Mouse (Mus musculus) embryonic facial prominence, embryonic 13.5 days (tissue): ENCODE measurements at regions not wholly inside any gene's neighbourhood (a gene's known extent, or its start where the extent isn't known, plus 50 kb on each side); places are given as distances from the start of the nearest gene placed in this dataset.
A peak's percentile ranks its signal among the peaks of the same experiment; 100 is the strongest.
"Not testable (repeated sequence)": the region's sequence is repeated elsewhere in the genome, so short reads cannot be mapped to it uniquely, and the experiment has no call there.

Experiments used
- ATAC-seq: fragments of 200-750 bp; cut with Nextera tagmentation; 2 replicates; pipeline ENCODE4 v1.8.0; 2017; ENCODE audit warnings: low read depth; ENCODE audit not compliant: insufficient number of reproducible peaks, insufficient read depth, low FRiP score, low TSS enrichment
- H3K27ac ChIP-seq: fragments of 300-500 bp; sonication (generic); 2 replicates; pipeline ENCODE4 v1.5.1; 2015; ENCODE audit warnings: moderate library complexity, mild to moderate bottlenecking, inconsistent platforms
- H3K27me3 ChIP-seq: fragments of 300-500 bp; sonication (generic); 2 replicates; pipeline ENCODE4 v1.6.1; 2015; ENCODE audit warnings: mild to moderate bottlenecking, inconsistent platforms
- H3K36me3 ChIP-seq: fragments of 300-500 bp; sonication (generic); 2 replicates; pipeline ENCODE4 v1.6.1; 2015; ENCODE audit warnings: mild to moderate bottlenecking, inconsistent platforms
- H3K4me1 ChIP-seq: fragments of 300-500 bp; sonication (generic); 2 replicates; pipeline ENCODE4 v1.6.1; 2015; ENCODE audit warnings: inconsistent platforms
- H3K4me2 ChIP-seq: fragments of 300-500 bp; sonication (generic); 2 replicates; pipeline ENCODE4 v1.6.1; 2015; ENCODE audit warnings: moderate library complexity, mild to moderate bottlenecking, inconsistent platforms
- H3K4me3 ChIP-seq: fragments of 300-500 bp; sonication (generic); 2 replicates; pipeline ENCODE4 v1.5.1; 2015; ENCODE audit warnings: mild to moderate bottlenecking, inconsistent platforms
- H3K9ac ChIP-seq: fragments of 300-500 bp; sonication (generic); 2 replicates; pipeline ENCODE4 v1.6.1; 2015; ENCODE audit warnings: mild to moderate bottlenecking, inconsistent platforms
- H3K9me3 ChIP-seq: fragments of 300-500 bp; sonication (generic); 2 replicates; pipeline ENCODE4 v1.6.1; 2016; ENCODE audit warnings: inconsistent platforms
- WGBS: fragments of 180-500 bp; shearing (Covaris S2); methylation state at CpG from one replicate; pipeline ENCODE4 v1.1.7; 2015; ENCODE audit warnings: mixed read lengths; 5-methylcytosine and 5-hydroxymethylcytosine counted together

DNA sequence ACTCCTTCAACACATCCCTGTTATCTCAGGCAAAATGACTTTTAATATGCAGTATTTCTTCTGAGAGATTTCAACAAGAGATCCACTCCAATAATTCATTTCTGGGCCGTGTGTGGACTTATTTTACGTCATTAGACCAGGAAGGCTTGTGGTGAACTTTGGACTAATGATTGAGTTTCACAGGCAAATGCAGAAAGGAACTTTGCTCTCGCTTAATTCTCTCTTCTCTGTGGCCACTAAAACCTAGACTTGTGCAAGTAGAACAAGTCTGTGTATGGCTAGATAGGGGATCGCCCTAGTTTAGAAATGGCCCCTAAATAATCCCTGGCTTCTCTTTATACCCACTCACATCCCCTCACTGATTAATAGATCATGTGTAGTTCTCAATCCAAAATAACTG lies 50.6 kb upstream of the Ppp1r12a start:
- H3K9ac ChIP-seq = no peak overlapping the region
- no peak overlapping the region for H3K27ac ChIP-seq
- 0 out of 2 replicates have a peak, but pooled peaks cover 4% of the 10 kb centered on the region for H3K4me1 ChIP-seq
- no peak for ATAC-seq
- H3K9me3 ChIP-seq = no peaks in the 10 kb centered on the region
- H3K4me2 ChIP-seq = no peak overlapping the region
- 85% methylated on average over 4 of the region's 4 CpGs for WGBS
- H3K4me3 ChIP-seq = no peak overlapping the region
- H3K27me3 ChIP-seq = no peaks in the 10 kb centered on the region
- no peaks in the 10 kb centered on the region for H3K36me3 ChIP-seq

DNA sequence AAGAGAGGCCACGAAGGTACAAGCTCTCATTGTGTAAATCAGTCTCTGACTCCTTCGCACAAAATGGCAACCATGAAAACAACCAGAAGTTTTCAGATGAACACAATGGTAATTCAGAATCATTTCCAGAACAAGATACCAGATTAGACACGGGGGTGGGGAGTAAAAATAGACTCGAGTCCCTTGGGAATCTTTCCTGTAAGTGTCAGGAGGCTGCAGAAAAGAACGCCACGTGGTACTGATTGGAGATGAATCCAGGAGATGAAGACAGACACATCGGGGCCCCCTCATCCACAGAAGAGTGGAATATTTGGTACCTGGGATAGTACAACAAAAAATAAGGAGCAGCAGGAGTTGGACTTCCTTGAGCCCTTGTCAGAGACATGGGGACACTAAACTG lies 51.1 kb upstream of the Ppp1r12a start:
- H3K4me1 ChIP-seq = 0 out of 2 replicates have a peak, but pooled peaks cover 4% of the 10 kb centered on the region
- H3K9ac ChIP-seq = no peak overlapping the region
- no peak overlapping the region for H3K27ac ChIP-seq
- ATAC-seq = no peak
- WGBS = 53% methylated on average over 7 of the region's 7 CpGs
- no peaks in the 10 kb centered on the region for H3K36me3 ChIP-seq
- no peaks in the 10 kb centered on the region for H3K9me3 ChIP-seq
- no peaks in the 10 kb centered on the region for H3K27me3 ChIP-seq
- no peak overlapping the region for H3K4me2 ChIP-seq
- H3K4me3 ChIP-seq = no peak overlapping the region

GRCm38 (mm10) chr10:108110197-108110596 lies 51.8 kb upstream of the Ppp1r12a start:
- no peaks in the 10 kb centered on the region for H3K27me3 ChIP-seq
- ATAC-seq = no peak
- 0 out of 2 replicates have a peak, but pooled peaks cover 4% of the 10 kb centered on the region for H3K4me1 ChIP-seq
- H3K9ac ChIP-seq = no peak overlapping the region
- H3K4me2 ChIP-seq = no peak overlapping the region
- no peaks in the 10 kb centered on the region for H3K36me3 ChIP-seq
- H3K27ac ChIP-seq = no peak overlapping the region
- no peak overlapping the region for H3K4me3 ChIP-seq
- no peaks in the 10 kb centered on the region for H3K9me3 ChIP-seq

GRCm38 (mm10) chr10:108108500-108108899 lies 53.5 kb upstream of the Ppp1r12a start:
- ATAC-seq, H3K27ac ChIP-seq: not testable (repeated sequence)
- 71% methylated on average over 4 of the region's 4 CpGs for WGBS

DNA sequence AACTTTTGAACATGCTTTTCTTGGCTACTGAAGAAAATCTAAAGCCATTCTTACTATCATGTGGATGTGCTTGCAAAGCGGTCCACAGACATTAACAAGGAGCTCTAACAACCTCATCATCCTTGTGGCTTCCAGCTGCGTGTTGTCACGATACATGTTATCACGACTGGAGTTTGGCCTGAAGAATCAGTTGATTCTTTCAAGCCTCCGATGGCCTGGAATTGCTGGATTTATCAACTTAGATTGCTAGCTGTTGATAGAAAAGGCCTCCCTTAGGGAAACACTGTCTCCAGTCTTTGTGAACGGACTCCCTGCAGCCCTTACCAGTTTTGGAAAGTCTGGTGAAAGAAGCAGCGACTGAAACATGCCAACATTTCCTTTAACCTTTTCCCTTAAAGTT lies 60.5 kb upstream of the Ppp1r12a start:
- H3K9me3 ChIP-seq = no peaks in the 10 kb centered on the region
- no peaks in the 10 kb centered on the region for H3K36me3 ChIP-seq
- H3K4me2 ChIP-seq = no peak overlapping the region
- ATAC-seq = no peak
- no peaks in the 10 kb centered on the region for H3K27me3 ChIP-seq
- no peak overlapping the region for H3K9ac ChIP-seq
- no peak overlapping the region for H3K4me3 ChIP-seq
- no peak overlapping the region for H3K27ac ChIP-seq
- 83% methylated on average over 7 of the region's 7 CpGs for WGBS
- no peaks in the 10 kb centered on the region for H3K4me1 ChIP-seq

More at GRCm38 (mm10) chr10:108108500-108108899, 53.5 kb upstream of the Ppp1r12a start:
- not testable (repeated sequence) for H3K4me1 ChIP-seq, H3K27me3 ChIP-seq, H3K9me3 ChIP-seq, H3K4me3 ChIP-seq, H3K4me2 ChIP-seq, H3K36me3 ChIP-seq, H3K9ac ChIP-seq

DNA sequence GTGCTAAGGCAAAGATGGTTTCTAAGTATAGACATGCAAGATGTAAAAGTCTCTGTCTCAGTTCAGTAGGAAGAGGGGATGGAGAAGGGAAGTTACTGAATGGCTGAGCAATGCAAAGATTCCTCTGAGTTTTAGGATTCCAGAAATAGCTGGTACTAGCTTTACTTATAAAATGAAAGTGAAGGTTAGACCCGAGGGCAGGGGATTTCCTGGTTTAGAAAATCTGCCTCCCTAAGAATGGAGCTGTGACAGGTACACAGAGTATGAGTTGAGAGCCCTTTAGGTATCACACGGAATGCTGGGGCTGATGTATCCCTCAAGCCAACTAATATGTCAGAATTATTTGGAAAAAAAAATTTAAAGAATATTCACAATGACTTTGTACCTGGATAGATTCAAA lies 69.0 kb upstream of the Ppp1r12a start:
- Histone ChIP-seq H3K4me3 (no peak overlapping the region), H3K36me3 (no peaks in the 10 kb centered on the region), H3K27me3 (no peaks in the 10 kb centered on the region), H3K4me1 (0 out of 2 replicates have a peak, but pooled peaks cover 4% of the 10 kb centered on the region), H3K4me2 (no peak overlapping the region), H3K9ac (no peak overlapping the region), H3K9me3 (no peaks in the 10 kb centered on the region), H3K27ac (no peak overlapping the region)
- ATAC-seq = no peak
- WGBS = 59% methylated on average over 2 of the region's 2 CpGs

GRCm38 (mm10) chr10:108089375-108089981 lies 72.5 kb upstream of the Ppp1r12a start:
- 63% methylated on average over 8 of the region's 8 CpGs for WGBS
- H3K9me3 ChIP-seq = no peaks in the 10 kb centered on the region
- no peak overlapping the region for H3K27ac ChIP-seq
- no peak overlapping the region for H3K9ac ChIP-seq
- H3K36me3 ChIP-seq = no peaks in the 10 kb centered on the region
- 0 out of 2 replicates have a peak, but pooled peaks cover 4% of the 10 kb centered on the region for H3K4me1 ChIP-seq
- H3K4me3 ChIP-seq = no peak overlapping the region
- no peak overlapping the region for H3K4me2 ChIP-seq
- no peaks in the 10 kb centered on the region for H3K27me3 ChIP-seq
- ATAC-seq = no peak

DNA sequence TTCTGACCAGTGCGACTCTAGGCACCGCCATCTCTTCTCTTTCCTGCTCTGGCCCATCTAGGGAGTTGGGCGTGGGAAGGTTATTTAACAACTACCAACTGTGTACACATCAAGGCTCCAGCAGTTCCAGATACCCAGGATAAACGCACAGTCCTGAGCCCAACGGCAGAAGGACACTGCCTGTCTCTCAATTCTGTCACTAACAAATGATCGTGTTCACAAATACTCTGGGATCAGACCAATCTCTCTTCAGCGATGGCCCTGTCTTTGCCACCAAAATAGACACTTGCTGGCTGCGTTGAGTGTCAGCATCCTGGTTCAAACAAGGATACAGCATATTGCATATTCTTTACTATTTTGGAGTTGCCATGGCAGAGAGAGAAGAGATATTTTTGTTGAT lies 73.1 kb upstream of the Ppp1r12a start:
- Histone ChIP-seq H3K9me3 (no peaks in the 10 kb centered on the region), H3K4me1 (0 out of 2 replicates have a peak, but pooled peaks cover 4% of the 10 kb centered on the region), H3K4me3 (no peak overlapping the region), H3K36me3 (no peaks in the 10 kb centered on the region), H3K9ac (no peak overlapping the region), H3K4me2 (peak overlapping the region; percentile 16; the same call in 1 of the 2 replicates), H3K27ac (no peak overlapping the region), H3K27me3 (no peaks in the 10 kb centered on the region)
- WGBS = 59% methylated on average over 8 of the region's 8 CpGs
- no peak for ATAC-seq

DNA sequence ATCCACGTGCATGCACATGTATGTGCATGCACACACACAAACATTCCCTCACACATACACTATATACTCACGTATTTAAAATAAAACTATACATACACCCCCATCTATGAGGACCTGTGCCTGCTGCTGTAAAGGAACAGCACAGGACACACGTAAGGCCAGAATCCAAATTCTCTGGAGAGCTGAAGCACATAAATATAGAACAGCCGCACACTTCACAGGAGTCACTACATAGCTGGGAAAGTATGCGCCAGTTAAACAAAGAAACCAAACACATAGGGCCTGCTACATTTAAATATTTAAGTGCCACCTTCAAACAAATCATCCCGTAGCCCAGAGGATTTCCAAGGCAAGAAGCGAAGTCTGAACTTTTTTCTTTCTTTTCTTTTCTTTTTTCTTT lies 73.8 kb upstream of the Ppp1r12a start:
- ATAC-seq = no peak
- Histone ChIP-seq H3K9ac (no peak overlapping the region), H3K9me3 (no peaks in the 10 kb centered on the region), H3K4me2 (no peak overlapping the region), H3K4me3 (no peak overlapping the region), H3K36me3 (no peaks in the 10 kb centered on the region), H3K4me1 (0 out of 2 replicates have a peak, but pooled peaks cover 4% of the 10 kb centered on the region), H3K27ac (no peak overlapping the region), H3K27me3 (no peaks in the 10 kb centered on the region)
- 70% methylated on average over 7 of the region's 7 CpGs for WGBS

DNA sequence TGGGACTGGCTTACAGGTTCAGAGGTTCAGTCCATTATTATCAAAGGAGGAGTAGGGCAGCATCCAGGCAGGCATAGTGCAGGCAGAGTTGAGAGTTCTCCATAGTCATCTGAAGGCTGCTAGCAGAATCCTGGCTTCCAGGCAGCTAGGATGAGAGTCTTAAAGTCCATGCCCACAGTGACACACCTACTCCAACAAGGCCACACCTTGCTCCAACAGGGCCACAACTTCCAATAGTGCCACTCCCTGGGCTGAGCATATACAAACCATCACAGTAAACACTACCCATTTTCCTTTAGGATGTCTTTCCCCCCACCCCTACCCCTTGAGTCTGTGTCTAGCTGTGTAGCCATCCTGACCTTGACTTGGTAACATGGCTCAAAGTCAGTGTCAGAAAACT lies 78.8 kb upstream of the Ppp1r12a start:
- Histone ChIP-seq H3K36me3 (no peaks in the 10 kb centered on the region), H3K4me2 (no peak overlapping the region), H3K9ac (no peak overlapping the region), H3K4me1 (no peaks in the 10 kb centered on the region), H3K4me3 (no peak overlapping the region), H3K9me3 (no peaks in the 10 kb centered on the region), H3K27ac (no peak overlapping the region), H3K27me3 (no peaks in the 10 kb centered on the region)
- ATAC-seq = no peak

- no peak for ATAC-seq
- WGBS = 80% methylated on average over 5 of the region's 5 CpGs
- H3K4me1 ChIP-seq = no peaks in the 10 kb centered on the region
- H3K9me3 ChIP-seq = no peaks in the 10 kb centered on the region
- no peaks in the 10 kb centered on the region for H3K27me3 ChIP-seq
- H3K27ac ChIP-seq = no peak overlapping the region
- no peak overlapping the region for H3K4me2 ChIP-seq
- H3K4me3 ChIP-seq = no peak overlapping the region
- H3K36me3 ChIP-seq = no peaks in the 10 kb centered on the region
- H3K9ac ChIP-seq = no peak overlapping the region
Observed at GRCm38 (mm10) chr10:108075144-108075543, 86.8 kb upstream of the Ppp1r12a start.

DNA sequence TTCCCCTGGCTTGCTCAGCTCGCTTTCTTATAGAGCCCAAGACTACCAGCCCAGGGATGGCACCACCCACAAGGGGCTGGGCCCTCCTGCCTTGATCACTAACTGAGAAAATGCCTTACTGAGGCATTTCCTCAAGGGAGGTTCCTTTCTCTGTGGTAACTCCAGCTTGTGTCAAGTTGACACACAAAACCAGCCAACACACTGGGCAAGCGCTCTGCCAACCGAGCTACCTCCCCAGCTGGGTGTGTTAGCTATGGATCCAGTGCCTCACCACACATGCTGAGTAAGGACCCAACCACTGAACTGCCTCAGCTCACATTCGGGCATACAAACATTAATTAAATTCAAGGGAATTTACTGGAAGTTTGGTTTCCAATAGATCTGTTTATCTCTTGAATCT lies 88.2 kb upstream of the Ppp1r12a start:
- WGBS = 72% methylated on average over 4 of the region's 4 CpGs
- no peak for ATAC-seq
- no peak overlapping the region for H3K4me3 ChIP-seq

More for the DNA sequence above, 88.2 kb upstream of the Ppp1r12a start:
- H3K4me1 ChIP-seq = no peaks in the 10 kb centered on the region
- H3K9ac ChIP-seq = no peak overlapping the region
- H3K36me3 ChIP-seq = no peaks in the 10 kb centered on the region
- H3K4me2 ChIP-seq = no peak overlapping the region
- H3K27me3 ChIP-seq = no peaks in the 10 kb centered on the region
- H3K27ac ChIP-seq = no peak overlapping the region
- H3K9me3 ChIP-seq = no peaks in the 10 kb centered on the region
